Mouse (Mus musculus) testis, adult 2 months (tissue): ENCODE measurements around the gene Aym1.

ENCODE experiments used
- CTCF ChIP-seq: fragments of 200-500 bp; IDR thresholded peaks from 2 replicates; pipeline ENCODE4 v1.5.1; 2012; ENCODE audit warnings: low read depth, mild to moderate bottlenecking, inconsistent platforms, low read length, moderate library complexity; ENCODE audit not compliant: control insufficient read depth, insufficient read depth, insufficient replicate concordance
- POLR2A ChIP-seq: fragments of 200-500 bp; IDR thresholded peaks from 2 replicates; pipeline ENCODE4 v1.6.1; 2012; ENCODE audit warnings: low read depth, mild to moderate bottlenecking, inconsistent platforms, low read length, moderate library complexity; ENCODE audit not compliant: control insufficient read depth

DNA sequence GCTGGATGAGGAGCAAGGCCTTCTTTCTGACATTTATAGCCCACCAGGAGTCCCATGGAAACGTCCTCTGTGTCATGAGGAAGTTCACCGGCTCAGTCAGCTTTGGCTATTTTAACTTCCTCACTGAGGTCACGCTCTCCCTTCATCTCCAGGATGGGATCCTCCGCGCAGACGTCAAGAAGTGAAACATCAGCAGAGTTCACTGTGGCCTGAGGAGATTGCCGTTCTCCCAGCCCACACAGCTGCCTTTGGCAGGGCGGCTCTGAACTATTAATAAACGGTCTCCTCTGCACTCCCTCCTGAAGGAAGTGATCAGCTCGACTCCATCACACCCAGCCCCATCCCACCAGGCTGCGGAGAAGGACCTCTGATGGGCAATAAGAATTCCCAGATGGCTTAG lies 45.6 kb downstream of the Aym1 start:
- TF ChIP-seq POLR2A (no peak), CTCF (no peak)
